Mouse (Mus musculus) cerebellum, adult 11-12 months (tissue): ENCODE measurements around the gene Myo1e.

Experiments used
- DNase-seq: peaks from one replicate; pipeline ENCODE4 v3.0.0; 2022

Myo1e gene

DNA sequence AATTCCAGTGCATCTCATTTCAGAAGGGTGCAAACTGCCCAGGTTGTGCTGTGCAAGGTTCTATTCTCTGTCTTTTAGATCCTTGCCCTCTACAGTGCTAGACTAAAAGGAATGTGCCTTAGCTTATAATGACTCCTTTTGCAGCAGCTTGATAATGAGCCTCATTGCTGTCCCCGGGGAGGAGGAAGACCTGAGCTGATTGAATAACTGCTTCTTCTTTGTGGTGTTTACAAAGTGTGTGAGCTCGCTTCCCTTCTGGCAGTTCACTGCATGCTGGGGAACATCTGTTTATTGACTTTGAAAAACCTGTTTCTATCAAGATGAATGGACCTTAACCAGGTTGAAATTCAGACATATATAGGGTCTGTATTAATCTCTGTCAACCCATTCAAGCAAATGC, 89.8 kb downstream of the Myo1e start:
- no peak for DNase-seq

DNA sequence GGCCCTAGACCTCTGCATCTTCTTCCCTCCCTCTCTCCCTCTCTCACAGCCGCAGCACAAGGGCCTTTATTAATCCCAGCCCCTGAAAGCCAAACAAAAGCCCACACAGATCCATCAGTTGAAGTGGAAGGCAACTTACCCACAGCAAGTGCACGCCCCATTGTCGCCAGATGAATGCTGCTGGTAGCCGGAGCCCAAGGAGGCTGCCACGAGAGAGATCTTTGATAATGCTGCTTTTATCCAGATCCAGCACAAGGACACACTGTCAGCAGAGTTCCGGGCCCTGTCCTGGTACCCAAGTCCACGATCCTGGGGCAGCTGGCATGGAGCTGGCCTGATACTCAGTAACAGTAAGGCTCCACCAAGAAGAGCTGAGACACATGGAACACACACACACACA, 91.1 kb downstream of the Myo1e start:
- DNase-seq: peak; percentile 14

DNA sequence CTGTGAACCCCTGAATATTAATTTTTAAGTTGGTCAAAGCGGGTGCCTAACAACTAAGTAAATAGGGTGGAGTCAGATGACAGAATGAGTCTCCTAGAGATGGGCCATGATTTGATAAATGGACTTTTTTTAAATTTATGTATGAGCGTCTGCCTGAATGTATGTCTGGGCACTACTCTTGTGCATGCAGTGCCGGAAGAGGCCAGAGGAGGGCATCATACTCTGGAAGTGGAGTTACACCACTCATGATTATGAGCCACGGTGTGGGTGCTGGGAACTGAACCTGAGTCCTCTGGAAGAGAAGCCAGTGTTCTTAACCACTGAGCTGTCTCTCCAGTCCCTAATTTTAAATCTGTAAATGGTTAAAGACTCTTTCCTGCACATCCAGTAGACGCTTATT, 93.6 kb downstream of the Myo1e start:
- DNase-seq: no peak

DNA sequence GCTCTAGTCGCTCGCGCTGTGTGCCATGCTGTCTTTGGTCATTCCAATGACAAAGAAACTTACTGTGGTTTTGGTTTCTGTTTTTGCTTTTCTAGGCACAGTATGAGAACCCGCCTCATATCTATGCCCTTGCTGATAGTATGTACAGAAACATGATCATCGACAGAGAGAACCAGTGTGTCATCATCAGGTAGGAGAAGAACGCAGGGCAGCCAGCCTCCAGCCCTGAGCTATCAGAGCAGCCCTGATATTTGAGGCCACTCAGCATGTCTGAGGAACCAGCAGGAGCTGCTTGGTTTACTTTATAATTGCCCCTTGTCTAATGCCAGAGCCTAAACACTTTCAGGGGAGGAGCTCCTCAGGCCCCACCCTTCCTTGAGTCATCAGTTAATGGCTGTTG, 94.4 kb downstream of the Myo1e start:
- DNase-seq: no peak

DNA sequence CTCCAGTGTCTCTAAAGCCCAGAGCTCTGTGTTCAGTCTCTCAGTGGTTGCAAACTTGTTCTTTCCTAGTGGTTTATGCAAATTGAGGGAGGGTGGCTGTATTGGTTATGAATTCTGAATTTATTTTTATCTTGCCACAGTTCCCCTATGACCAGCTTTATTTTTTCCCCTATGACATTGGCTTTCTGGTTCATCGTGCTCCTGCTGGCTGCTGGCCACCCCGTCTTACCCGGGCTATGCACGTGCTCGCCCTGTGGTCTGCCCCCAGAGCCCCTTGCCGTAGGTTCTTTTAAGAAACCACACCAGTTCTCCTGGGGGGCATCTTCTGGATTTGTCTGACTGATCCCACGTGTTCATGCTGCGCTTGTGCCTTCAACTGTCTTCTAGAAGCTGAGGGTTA, 97.8 kb downstream of the Myo1e start:
- DNase-seq: no peak

DNA sequence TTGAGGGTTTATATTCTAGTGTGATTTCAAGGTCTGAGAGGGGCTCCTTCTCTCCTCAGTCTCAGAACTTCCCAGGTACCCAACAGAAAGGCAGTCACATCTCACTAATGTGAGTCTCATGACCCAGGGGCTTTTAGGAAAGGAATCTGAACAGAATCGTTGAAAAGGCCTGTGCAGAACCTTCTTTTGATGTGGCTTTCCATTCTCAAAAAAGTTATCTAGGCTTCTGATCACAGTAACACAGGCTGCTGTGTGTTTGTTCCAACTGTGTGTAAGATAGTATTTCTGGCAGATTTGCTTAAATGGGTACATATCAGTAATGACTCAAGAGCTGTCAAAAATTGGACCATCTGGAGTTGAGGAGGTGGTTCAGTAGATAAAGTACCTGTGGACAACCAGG, 102.9 kb downstream of the Myo1e start:
- no peak for DNase-seq

DNA sequence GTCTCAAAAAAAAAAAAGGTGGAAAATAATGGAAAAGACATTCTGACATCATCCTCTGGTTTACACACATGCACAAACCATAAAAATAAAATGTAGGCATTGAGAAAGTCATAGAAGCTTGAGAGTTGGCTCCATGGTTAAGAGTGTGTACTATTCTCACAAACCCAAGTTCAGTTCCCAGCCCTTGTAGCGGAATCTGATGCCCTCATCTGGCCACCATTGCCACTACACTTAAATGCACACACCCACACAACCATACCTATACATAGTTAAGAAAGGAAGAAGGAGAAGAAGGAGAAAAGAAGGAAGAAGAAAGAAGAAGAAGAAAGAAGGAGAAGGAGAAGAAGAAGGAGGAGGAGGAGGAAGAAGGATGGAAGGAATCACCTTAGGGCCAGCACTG, 106.9 kb downstream of the Myo1e start:
- no peak for DNase-seq

DNA sequence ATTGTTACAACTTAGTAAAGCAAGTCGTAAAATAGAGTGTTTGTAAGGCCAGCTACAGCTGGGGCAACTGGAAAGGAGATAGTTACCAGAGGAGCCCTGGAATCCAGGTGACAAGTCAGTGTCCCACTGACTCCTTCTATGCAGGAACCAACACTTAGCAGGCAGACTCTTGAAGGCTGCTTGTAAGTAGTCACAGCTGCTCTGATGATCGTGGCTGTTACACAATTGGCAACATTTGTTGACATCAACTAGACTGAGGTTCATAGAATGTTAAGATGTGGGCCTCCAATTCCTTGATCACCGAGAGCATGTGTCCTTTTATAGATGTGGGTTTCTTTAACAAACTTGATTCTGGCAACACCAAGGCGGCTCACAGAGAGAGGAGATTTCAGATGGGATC, 108.0 kb downstream of the Myo1e start:
- DNase-seq: no peak

DNA sequence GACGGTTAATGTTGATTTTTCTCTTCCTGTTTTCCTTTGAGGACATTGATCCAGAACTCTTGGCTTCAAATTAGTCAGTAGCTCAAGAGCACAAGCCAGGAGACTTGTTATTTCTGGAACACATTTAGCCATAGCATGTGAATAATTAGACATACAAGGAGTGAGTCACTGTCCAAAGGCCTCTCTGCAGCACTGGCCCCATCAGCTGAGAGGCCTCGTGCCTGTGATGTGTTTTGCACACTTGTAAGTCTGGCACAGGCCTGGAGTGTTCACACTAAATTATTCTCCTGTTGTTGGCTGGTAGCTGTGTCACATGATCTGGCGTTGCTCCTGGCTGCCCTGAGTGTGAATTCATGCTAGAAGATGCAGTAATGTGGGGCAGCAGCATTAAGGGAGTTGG, 111.5 kb downstream of the Myo1e start:
- no peak for DNase-seq

DNA sequence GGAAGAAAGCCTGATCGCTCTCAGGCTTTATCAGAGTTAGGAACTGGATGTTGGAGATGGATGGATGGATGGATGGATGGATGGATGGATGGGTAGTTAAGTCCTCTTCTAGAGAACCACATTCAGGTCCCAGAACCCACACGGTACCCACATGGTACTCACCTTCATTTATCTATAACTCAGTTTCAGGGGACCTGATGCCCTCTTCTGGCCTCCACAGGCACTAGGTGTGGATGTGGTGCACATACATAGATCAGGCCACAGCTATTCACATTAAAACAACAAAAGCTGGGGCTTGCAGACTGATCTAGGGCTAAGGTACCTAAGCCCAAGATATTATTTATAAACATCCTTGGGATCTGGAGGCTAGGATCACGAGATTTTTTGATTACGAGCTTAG, 117.2 kb downstream of the Myo1e start:
- DNase-seq: no peak

DNA sequence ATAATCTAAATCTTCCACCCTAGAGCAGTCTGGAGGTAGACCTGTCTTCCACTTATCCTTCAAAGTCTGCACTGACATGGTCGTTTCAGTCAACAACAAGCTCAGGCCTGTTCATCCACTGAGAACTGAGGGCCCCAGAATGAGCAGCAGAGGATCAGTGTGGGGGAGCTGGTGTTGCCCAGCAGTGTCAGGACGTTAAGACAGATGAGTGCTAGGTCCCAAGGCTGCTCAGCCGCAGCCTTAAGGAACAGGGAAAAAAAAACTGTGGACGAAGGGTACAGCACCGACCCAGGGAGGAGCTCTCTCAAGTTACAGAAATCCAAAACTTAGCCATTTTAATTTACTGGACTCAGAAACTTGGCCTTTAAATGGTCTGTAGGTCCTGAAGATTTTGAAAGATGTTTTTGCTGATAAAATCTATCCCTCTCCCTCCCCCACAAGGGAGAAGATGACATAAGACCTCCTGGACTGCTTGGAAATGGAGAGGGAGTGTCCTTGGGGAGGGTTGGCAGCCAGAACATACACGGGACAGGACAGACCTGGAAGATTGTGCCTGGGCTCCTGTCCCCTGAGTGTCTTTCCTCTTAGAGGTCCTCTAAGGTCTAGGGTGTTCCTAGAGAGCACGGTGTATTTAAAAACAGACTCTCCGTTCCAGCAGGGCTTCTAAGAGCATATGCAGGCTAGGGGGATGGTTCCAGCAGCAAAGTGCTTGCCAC, 118.9 kb downstream of the Myo1e start:
- no peak for DNase-seq

DNA sequence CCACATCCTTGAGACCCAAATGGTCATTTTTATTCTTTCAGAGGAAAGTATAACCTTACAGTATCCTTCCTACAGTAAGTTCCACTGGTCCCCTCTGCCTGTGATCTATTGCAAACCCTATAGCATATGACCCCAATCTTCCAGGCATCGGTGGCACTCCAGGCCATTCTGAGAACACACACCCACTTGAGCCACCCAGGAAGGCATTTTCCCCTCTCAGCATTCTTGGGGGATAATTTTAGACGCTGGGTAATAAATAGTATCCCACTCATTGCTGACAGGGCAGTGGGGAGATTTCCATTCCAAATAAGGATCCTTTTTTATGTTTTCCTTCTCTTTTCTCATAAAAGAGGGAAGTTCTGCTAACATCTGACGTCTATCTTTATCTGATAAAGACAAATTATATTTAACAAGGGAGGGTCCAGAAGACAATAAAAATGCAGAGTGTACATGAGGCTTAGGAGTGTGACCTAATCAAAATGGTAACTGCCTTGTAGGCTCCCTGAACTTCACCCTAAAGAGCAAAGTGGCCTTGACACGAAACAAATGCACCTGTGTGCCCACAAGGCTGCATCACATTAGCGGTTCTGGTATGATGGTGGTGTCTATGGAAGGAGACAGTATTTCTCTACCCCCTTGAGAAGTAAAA, 121.2 kb downstream of the Myo1e start:
- DNase-seq: no peak

DNA sequence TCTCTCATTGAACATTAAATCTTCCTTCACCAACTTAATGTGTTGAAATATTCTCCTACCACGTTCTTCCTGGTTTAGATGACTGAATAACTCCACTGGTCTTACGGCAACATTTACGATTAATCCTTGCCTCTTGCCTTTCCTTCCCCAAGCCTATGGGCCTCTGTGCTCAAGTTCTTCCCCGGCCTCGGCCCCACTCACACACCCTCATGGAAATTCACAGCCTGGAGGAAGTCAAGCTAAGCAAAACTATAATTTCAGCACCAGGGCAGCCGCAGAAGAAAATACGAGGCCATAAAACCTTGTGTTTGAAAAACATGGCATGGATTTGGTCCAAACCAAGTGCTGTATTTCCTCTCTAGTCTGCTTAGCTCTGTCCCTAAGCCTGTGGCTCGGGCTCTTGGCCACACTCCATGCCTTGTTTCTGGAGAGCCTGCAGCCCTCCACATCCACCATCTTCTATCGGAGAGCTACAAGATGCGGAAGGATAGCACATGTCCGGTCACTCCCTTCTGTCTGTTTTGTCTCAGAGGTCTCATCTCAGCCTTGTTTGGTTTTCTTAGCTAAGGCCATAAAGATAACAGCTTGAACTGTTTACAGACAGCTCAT, 124.7 kb downstream of the Myo1e start:
- no peak for DNase-seq

DNA sequence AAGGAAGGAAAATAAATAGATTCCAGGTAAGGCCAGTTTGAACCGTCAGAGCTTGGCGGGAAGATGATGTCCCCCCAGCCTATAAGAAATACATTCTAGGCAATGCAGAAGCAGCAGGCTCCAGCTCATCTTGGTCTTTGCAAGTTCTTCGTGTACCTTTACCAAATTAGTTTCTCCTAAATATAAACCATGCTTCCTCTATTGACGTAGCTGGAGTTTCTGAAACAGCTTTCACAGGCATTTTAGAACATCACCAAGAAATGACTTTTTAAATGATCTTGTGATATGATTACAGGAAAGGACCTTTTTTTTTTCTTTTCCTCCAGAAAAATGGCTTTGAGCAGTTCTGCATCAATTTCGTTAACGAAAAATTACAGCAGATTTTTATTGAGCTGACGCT, 131.2 kb downstream of the Myo1e start:
- no peak for DNase-seq

DNA sequence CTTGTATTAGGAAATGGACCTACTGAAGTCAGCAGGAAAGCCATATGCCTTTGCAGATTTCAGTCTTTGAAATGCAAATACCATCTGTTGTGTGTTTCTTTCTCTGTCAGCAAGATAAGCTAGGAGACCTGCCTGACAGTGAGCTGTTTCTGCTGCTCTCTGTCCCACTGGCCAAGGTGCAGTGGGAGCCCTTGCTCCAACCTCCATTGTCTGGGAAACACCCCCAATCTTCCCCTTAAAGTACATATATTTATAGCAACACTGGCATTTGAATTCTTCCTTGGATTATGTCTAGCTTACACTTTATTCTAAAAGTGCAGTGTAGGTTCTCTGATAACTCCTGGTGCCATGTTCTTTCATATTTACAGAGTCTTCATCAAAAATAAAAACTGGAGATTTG, 131.7 kb downstream of the Myo1e start:
- no peak for DNase-seq

DNA sequence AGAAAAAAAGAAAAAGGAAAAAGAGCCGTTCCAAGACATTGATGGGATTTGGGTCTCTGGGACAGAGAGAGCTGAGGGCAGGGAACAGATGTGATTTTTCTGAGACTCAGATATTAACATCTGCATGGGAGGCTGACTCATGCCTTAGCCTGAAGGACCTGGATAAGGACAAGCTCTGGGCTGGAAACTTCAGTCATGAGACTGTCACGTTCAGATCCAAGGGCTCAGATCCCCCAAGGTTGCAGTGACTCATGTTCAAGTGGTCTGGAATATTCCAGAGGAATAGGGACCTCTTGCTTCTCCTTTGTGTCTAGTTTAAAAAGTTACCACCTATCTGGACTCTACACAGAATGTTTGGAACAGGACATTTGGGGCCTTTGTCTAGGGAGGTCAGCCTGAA, 142.1 kb downstream of the Myo1e start:
- no peak for DNase-seq

DNA sequence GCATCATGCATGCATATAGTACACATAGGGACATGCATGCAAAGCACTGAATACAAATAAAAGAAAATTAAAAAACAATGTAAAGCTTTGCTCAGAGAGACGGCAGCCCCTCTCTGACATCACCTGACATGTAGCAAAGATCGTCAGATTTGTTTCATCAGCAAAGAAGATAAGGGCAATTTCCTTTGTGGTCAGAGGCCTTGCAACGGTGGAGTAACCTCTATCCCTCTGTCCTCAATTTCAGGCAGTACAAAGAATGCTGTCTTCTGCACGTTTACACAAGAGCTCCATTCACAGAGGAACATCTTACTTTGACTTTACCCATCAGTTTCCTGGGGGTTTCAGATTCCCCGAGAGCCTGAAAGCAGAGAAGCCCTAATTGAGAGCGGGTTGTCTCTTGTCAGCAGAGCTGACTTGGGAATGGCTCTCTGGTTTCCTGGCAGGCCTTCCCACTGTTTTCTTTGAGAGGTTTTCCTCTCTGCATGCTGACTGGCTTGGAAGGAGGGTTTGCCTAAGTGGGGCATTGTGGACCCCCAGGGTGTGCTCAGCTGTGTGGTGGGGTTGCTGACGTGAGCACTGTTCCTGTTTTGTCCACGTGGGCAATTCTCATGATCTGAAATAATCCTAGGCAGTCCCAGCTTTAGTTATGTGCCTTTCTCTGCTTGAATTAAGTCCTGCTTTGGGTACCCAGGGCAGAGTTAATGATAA, 144.6 kb downstream of the Myo1e start:
- no peak for DNase-seq

DNA sequence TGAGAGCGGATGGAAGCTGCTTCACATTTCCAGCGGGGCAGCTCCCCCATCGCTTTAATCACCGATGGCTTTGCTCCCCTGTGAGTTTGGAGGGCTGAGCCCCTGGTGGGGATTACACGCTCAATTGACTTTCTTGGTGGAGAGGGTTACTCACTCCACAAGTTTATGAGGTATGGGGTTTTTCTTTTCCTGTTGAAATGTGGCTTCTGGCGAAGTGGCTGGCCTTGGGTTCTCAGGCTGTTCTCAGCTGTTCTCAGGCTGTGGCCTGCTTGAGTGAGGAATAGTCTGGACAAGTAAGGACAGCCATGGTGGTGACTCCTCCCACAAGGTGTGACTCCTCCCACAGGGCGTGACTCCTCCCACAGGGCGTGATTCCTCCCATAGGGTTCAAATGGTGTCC, 149.1 kb downstream of the Myo1e start:
- no peak for DNase-seq

DNA sequence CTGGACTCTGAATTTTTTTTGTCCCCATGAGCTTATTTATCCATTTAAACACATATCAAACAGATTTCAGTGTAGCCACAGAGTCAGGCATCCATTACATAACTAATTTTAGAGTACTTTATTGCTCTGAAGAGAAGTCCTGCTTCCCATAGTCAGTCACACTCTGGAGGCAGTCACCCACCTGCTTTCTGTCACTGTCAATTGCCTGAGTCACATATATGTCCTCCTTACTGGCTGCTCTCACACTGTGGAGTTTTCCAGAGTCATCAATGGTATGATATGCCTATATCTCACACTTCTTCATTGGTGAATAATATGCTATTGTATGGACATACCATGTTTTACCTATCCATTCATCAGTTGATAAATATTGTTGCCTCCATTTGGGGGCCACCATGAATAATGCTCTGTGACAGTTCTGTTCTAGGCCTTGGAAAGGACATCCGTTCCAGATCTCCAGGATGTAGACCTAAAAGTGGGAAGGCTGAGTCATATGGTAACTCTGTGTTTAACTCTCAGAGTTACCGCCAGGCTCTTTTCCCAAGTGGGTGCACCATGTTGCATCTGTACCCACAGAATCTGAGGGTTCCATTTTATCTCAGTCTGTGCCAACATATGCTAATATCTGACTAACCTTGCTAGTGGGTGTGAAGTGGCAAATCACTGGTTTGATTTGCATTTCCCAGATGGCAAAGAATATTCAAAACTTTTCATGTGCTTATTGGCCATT, 152.4 kb downstream of the Myo1e start:
- no peak for DNase-seq

DNA sequence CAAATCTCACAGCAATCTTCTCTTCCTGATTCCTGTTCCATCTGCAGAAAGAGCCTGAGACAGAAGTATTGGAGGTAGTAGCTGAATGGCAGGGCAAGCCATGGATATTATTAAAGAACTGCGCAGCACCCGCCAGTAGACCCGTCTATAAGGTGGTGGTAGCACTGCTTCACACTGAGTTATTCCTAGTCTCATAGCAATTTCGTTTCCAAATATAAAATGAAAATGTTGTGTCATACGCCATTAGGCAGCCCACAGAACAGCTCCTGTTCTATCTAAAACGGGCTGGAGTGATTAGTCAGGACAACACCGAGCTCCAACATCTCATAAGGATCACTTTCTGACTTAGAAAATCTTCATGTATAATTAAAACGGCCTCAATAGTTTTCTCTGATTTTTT, 157.6 kb downstream of the Myo1e start:
- DNase-seq: no peak

DNA sequence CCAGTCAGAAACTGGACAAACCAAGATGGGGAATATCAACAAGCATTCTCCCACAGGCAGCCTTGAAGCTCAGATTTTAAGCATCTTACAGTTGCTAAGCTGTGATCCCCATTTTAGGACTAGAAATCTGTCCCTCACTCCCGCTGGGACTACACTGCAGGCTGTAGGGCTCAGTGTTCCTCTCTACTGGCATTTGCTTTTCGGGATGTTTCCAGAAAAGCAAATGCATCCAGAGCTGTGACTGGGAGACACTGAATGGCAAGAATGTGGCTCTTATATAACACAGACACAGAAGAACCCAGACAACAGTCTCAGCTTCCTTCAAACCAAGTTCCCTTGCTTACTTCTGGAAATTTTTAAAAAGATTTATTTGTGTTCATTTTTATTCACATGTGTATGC, 158.8 kb downstream of the Myo1e start:
- no peak for DNase-seq

DNA sequence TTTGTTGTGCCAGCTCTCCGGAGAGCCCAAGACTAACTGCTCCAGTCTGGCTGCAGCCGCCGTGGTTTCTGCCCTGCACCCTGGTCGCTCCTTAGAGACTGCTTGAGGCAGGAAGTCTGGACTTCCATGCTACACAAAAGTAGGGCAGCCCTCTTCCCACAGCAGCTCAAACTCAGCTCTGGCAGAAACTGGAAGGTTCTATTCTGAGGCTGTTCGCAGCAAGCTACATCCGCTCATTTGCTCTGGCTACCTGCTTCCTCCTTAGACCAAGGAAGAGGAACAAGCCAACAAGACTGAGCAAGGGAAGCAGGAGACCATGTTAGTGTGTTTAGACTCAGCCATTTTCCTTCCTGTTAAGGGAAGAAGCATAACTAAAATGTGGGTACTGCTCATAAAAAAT, 159.7 kb downstream of the Myo1e start:
- no peak for DNase-seq

DNA sequence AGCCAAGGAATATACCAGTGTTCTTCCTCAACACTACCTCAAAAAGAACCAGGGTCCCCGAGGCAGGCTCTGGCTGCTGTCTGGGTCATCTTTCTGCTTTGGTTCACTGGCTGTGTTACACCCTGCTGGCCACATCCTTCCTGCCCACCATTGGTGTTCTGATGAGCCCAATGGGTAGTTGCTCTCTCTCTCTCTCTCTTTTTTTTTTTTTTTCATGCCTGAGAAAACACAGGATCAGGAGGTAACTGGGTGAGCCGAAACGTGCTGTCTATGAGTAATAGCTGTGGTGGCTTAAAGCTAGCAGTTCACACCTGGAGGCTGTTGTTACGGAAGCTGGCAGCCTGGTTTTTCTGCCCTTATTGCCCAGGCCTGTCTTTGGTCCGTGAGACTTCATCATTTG, 164.5 kb downstream of the Myo1e start:
- no peak for DNase-seq
